Mouse (Mus musculus) intestine, postnatal 0 days (tissue): ENCODE results near the gene Spats2l. TPM values are rescaled to one million over a fixed set of nuclear protein-coding genes. Genes with fewer than 3 reads are reported as not detected.

Experiments
- ATAC-seq: fragments of 200-750 bp; cut with Nextera tagmentation; 2 replicates; pipeline ENCODE4 v1.8.0; 2017; ENCODE audit warnings: mild to moderate bottlenecking, moderate TSS enrichment, moderate library complexity
- H3K27ac ChIP-seq: fragments of 300-500 bp; sonication (generic); 2 replicates; pipeline ENCODE4 v1.5.1; 2014; ENCODE audit warnings: mild to moderate bottlenecking, low read depth, low read length, moderate library complexity
- H3K27me3 ChIP-seq: fragments of 300-500 bp; sonication (generic); replicated peaks from 2 replicates; pipeline ENCODE4 v1.6.1; 2014; ENCODE audit warnings: low read length, mixed read lengths; ENCODE audit not compliant: control insufficient read depth, insufficient read depth
- H3K36me3 ChIP-seq: fragments of 300-500 bp; sonication (generic); 2 replicates; pipeline ENCODE4 v1.6.1; 2014; ENCODE audit warnings: mild to moderate bottlenecking, moderate library complexity; ENCODE audit not compliant: control insufficient read depth, insufficient read depth
- H3K4me1 ChIP-seq: fragments of 300-500 bp; sonication (generic); replicated peaks from 2 replicates; pipeline ENCODE4 v1.6.1; 2014; ENCODE audit warnings: antibody characterized with exemption, low read length, mixed read lengths; ENCODE audit not compliant: control insufficient read depth, insufficient read depth
- H3K4me2 ChIP-seq: fragments of 300-500 bp; sonication (generic); replicated peaks from 2 replicates; pipeline ENCODE4 v1.6.1; 2014; ENCODE audit warnings: low read depth, mild to moderate bottlenecking, moderate library complexity
- H3K4me3 ChIP-seq: fragments of 300-500 bp; sonication (generic); 2 replicates; pipeline ENCODE4 v1.5.1; 2014; ENCODE audit warnings: low read depth, low read length
- H3K9ac ChIP-seq: fragments of 300-500 bp; sonication (generic); 2 replicates; pipeline ENCODE4 v1.6.1; 2014; ENCODE audit warnings: mild to moderate bottlenecking, low read depth, low read length
- H3K9me3 ChIP-seq: fragments of 300-500 bp; sonication (generic); 2 replicates; pipeline ENCODE4 v1.6.1; 2016; ENCODE audit warnings: mixed run types; ENCODE audit not compliant: control insufficient read depth
- CTCF ChIP-seq: sonication (generic); IDR thresholded peaks from 2 replicates; pipeline ENCODE4 v1.5.1; 2016; ENCODE audit warnings: low read depth, mild to moderate bottlenecking, control low read depth, antibody characterized with exemption, moderate library complexity
- WGBS: fragments of 180-500 bp; shearing (Covaris S2); extraction: QIAGEN DNeasy Blood & Tissue Kit; methylation state at CpG from one replicate; pipeline ENCODE4 v1.1.7; 2014; 5-methylcytosine and 5-hydroxymethylcytosine counted together
- polyA plus RNA-seq: library from polyadenylated mRNA; unstranded; fragments of >200 nt; fragmentation: Nextera tagmentation; extraction: Ambion mirVana; gene quantifications from 2 replicates; pipeline ENCODE4 v1.2.1, GENCODE M21; 2015

The Spats2l gene
- polyA plus RNA-seq, 1 experiment from 2014 or later: 42.5 TPM

DNA sequence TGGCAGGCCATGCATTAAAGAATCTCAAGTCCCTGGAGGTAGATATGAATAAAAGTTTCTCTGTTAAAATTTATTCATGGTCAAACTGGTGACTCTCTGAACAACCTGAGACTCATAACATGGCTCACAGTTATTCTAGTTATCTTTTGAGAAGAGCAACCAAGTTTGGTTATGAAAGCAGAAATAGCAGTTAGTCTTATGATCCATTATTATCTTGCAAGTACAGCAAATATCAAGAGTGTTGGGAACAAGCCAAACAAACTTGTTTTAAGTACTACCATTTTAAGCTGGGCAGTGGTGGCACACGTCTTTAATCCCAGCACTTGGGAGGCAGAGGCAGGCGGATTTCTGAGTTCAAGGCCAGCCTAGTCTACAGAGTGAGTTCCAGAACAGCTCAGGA is 217.3 kb downstream of the Spats2l start:
- no peak overlapping the region for H3K4me2 ChIP-seq
- H3K27ac ChIP-seq: no peak overlapping the region
- no peaks in the 10 kb centered on the region for H3K9me3 ChIP-seq
- no peak overlapping the region for H3K9ac ChIP-seq
- no peak for ATAC-seq
- H3K4me1 ChIP-seq: no peaks in the 10 kb centered on the region
- WGBS: 73% methylated on average over 2 of the region's 2 CpGs
- no peaks in the 10 kb centered on the region for H3K36me3 ChIP-seq
- no peaks in the 10 kb centered on the region for H3K27me3 ChIP-seq
- H3K4me3 ChIP-seq: no peak overlapping the region
- no peak for TF ChIP-seq CTCF

DNA sequence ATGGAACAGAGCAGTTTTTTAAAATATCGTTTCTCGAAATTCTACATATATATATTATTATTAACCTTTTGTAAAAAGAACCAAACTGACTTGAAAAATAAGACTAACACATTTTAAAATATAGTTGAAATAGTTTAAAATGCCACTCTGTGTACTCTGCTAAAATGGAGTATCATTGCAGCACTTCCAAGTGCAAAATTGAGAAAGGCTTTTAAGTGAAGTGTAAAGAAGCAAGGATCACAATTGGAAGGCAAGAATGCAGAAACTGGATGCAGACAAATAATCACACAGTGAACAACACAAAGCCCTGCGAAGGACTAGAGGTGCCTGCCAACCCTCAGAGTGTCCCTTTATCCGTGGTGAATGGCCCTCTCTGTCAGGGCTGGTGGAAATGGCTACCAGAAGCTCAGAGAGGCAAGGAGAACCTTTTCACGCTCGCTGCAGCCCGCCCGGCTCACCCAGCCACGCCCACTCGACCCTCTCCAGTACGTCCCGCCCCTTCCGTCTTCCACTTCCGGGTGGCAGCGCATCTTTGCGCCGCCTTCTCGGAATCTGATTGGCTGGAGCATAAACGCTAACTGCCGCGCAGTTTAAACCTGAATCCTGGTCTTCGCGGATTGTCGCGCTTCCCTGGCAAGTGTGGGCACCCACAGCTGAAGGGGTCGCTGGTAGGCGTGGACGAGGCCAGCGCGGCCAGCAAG is 221.6 kb downstream of the Spats2l start, which contains the start of gene Sgo2a:
Gene Sgo2a, plus strand, starts transcription at position 540 of the 701 bp plus-strand sequence.
- 6% methylated on average over 30 of the region's 30 CpGs for WGBS
- Histone ChIP-seq H3K4me1 (no peaks in the 10 kb centered on the region; the same call in 1 of the 2 replicates), H3K9me3 (no peaks in the 10 kb centered on the region), H3K27me3 (no peaks in the 10 kb centered on the region), H3K27ac (no peak within 1 kb of the TSS; the same call in 1 of the 2 replicates), H3K4me2 (peak within 1 kb of the TSS; percentile 90), H3K36me3 (no peaks in the 10 kb centered on the region), H3K4me3 (peak within 1 kb of the TSS; percentile 78), H3K9ac (peak within 1 kb of the TSS; percentile 61)
- TF ChIP-seq CTCF: no peak
- ATAC-seq: peak; percentile 94

GRCm38 (mm10) chr1:57996133-57996615 is 222.2 kb downstream of the Spats2l start:
- peak; percentile 64 for ATAC-seq
- Histone ChIP-seq H3K9ac (peak overlapping the region; percentile 61), H3K27ac (no peak overlapping the region; the same call in 1 of the 2 replicates), H3K4me2 (peak overlapping the region; percentile 90), H3K9me3 (no peaks in the 10 kb centered on the region), H3K36me3 (no peaks in the 10 kb centered on the region), H3K27me3 (no peaks in the 10 kb centered on the region), H3K4me3 (peak overlapping the region; percentile 78), H3K4me1 (no peaks in the 10 kb centered on the region; the same call in 1 of the 2 replicates)
- no peak for TF ChIP-seq CTCF
- WGBS: under 1% methylated on average over 29 of the region's 29 CpGs

Other genes starting within 250 kb of the Spats2l start
- 3.3 and 4.4 TPM in 2 replicates for gene Sgo2a, start 221.8 kb downstream of the Spats2l start, polyA plus RNA-seq
- gene Kctd18, start 244.8 kb downstream of the Spats2l start, polyA plus RNA-seq: 6.5 and 6.9 TPM in 2 replicates